Comparison of ENCODE assay signal across 21 mouse cellular contexts in genomic region chr13:95009261-95009660, GRCm38 (mm10).
"Had no signal": no experiment of that assay in that cellular context is flagged by ENCODE, and none has a peak within 500 bp of the region (broad histone marks: within the 10 kb centered on the region; RNA-seq: fewer than 3 reads in every experiment).

No protein-coding gene starts in this region.

- H3K4me3 ChIP-seq: gastrocnemius, adult 2 months; heart, embryonic 12.5 days; hindbrain, embryonic 10.5 days; hindbrain, embryonic 12.5 days; limb, embryonic 13.5 days; limb, embryonic 15.5 days; liver, embryonic 12.5 days had no signal

- H3K9ac ChIP-seq: heart, embryonic 12.5 days; hindbrain, embryonic 12.5 days; hindbrain, embryonic 14.5 days; limb, embryonic 13.5 days; limb, embryonic 15.5 days; liver, embryonic 12.5 days; liver, embryonic 14.5 days had no signal

- H3K27me3 ChIP-seq: heart, embryonic 12.5 days; hindbrain, embryonic 12.5 days; limb, embryonic 13.5 days; limb, embryonic 15.5 days; liver, embryonic 12.5 days had no signal

- H3K27ac ChIP-seq: gastrocnemius, adult 2 months; hindbrain, embryonic 10.5 days; hindbrain, embryonic 12.5 days; hindbrain, embryonic 14.5 days; hindbrain, postnatal 0 days; limb, embryonic 13.5 days; limb, embryonic 15.5 days; liver, embryonic 12.5 days; liver, embryonic 14.5 days had no signal

- ATAC-seq: hindbrain, postnatal 0 days; intestine, embryonic 16.5 days; liver, embryonic 12.5 days had no signal

- DNase-seq: gastrocnemius, adult 2 months; gastrocnemius, postnatal 10 days; gastrocnemius, postnatal 25 days; heart, postnatal 10 days; heart, postnatal 4 days; kidney, adult 11 months; kidney, adult 8-10 months; kidney, postnatal 10 days; kidney, postnatal 25 days; kidney, postnatal 4 days; left cerebral cortex, postnatal 4 days had no signal

- H3K9me3 ChIP-seq: heart, embryonic 12.5 days; hindbrain, embryonic 10.5 days; hindbrain, embryonic 12.5 days; limb, embryonic 13.5 days; limb, embryonic 15.5 days; liver, embryonic 12.5 days had no signal

- H3K4me1 ChIP-seq: hindbrain, embryonic 10.5 days; hindbrain, embryonic 12.5 days; limb, embryonic 15.5 days; liver, embryonic 12.5 days had no signal

- H3K4me2 ChIP-seq: heart, embryonic 12.5 days; hindbrain, embryonic 12.5 days; hindbrain, embryonic 14.5 days; limb, embryonic 13.5 days; limb, embryonic 15.5 days; liver, embryonic 12.5 days had no signal
